Mouse (Mus musculus) spleen, adult 2 months (tissue): Measurements from ENCODE around the gene Grin2b.

Source experiments
- CTCF ChIP-seq: fragments of 200-500 bp; IDR thresholded peaks from 2 replicates; pipeline ENCODE4 v1.5.1; 2011; ENCODE audit warnings: mild to moderate bottlenecking, inconsistent platforms; ENCODE audit not compliant: insufficient read depth, insufficient read length, insufficient replicate concordance; ENCODE audit errors: extremely low read depth
- POLR2A ChIP-seq: fragments of 200-500 bp; IDR thresholded peaks from 2 replicates; pipeline ENCODE4 v1.6.1; 2011; ENCODE audit warnings: low read depth, low read length, inconsistent platforms

GRCm38 (mm10) chr6:136162090-136162489 is 11.2 kb downstream of the Grin2b start:
- TF ChIP-seq CTCF (no peak), POLR2A (no peak)
